8 mouse cellular contexts compared by ENCODE assay signal in genomic region chr14:55659960-55660573, GRCm38 (mm10). TPM values are rescaled to one million over a fixed set of nuclear protein-coding genes. Genes with fewer than 3 reads are reported as not detected.
DNase-seq lines count a peak whose midpoint lies in the region; ATAC-seq and TF ChIP-seq lines count a peak whose summit lies in the region.

Mdp1 (minus strand) TSS chr14:55660508.

- WGBS in hindbrain, embryonic 16.5 days, result under 1% methylated on average over 38 of the region's 39 CpGs
- WGBS in macrophage (ENCODE audit: missing documents), result 1% methylated on average over 39 of the region's 39 CpGs

- peaks cover 7% of the 10 kb centered on the region; the same call in 1 of the 2 replicates for H3K79me2 ChIP-seq in macrophage (ENCODE audit: inconsistent target)

- intact Hi-C loops in gastrocnemius, adult 2 months (cut with DNase I), result no loop called here

- peaks cover 10% of the 10 kb centered on the region for H3K36me3 ChIP-seq in hindbrain, embryonic 16.5 days (ENCODE audit: control insufficient read depth, insufficient read depth, low read length)
- peaks cover 29% of the 10 kb centered on the region for H3K36me3 ChIP-seq in macrophage (ENCODE audit: inconsistent target)

- H3K4me2 ChIP-seq in hindbrain, embryonic 16.5 days (ENCODE audit: low read length), result peak within 1 kb of the TSS; percentile 65

- peak within 1 kb of the TSS; percentile 83 for H3K27ac ChIP-seq in gastrocnemius, adult 2 months
- H3K27ac ChIP-seq in hindbrain, embryonic 16.5 days (ENCODE audit: low read depth, low read length), result peak within 1 kb of the TSS; percentile 88
- peak within 1 kb of the TSS; percentile 54 for H3K27ac ChIP-seq in macrophage

- H3K9me3 ChIP-seq in hindbrain, embryonic 16.5 days (ENCODE audit: control insufficient read depth, low read length), result no peaks in the 10 kb centered on the region

- H3K9ac ChIP-seq in hindbrain, embryonic 16.5 days (ENCODE audit: low read depth, low read length), result peak within 1 kb of the TSS; percentile 78

- no peaks in the 10 kb centered on the region for H3K27me3 ChIP-seq in hindbrain, embryonic 16.5 days (replicated peaks; ENCODE audit: control insufficient read depth, insufficient read depth, low read length)

- TF ChIP-seq CTCF in gastrocnemius, adult 2 months (IDR thresholded peaks at IDR 0.05), result peak; percentile 70

- peak within 1 kb of the TSS; percentile 77 for H3K4me3 ChIP-seq in gastrocnemius, adult 2 months
- peak within 1 kb of the TSS; percentile 69 for H3K4me3 ChIP-seq in hindbrain, embryonic 16.5 days (ENCODE audit: low read length)
- H3K4me3 ChIP-seq in macrophage (ENCODE audit: inconsistent target), result peak within 1 kb of the TSS; percentile 69

- H3K4me1 ChIP-seq in hindbrain, embryonic 16.5 days (ENCODE audit: control insufficient read depth, insufficient read depth, low read depth, low read length), result peaks cover 8% of the 10 kb centered on the region

- ATAC-seq in common myeloid progenitor, adult 5-6 weeks (replicated peaks; ENCODE audit: low read depth, poor library complexity, severe bottlenecking), result peak; percentile 97
- peak; percentile 96 for ATAC-seq in hindbrain, embryonic 16.5 days

- peak; percentile 77 for DNase-seq in adipocyte (ENCODE audit: low spot score)
- DNase-seq in gastrocnemius, adult 2 months, result peak; percentile 87
- DNase-seq in left cerebral cortex, adult 18-20 months (ENCODE audit: low spot score in 2 of 2), result peak; percentile 77 to 88
- peak; percentile 84 for DNase-seq in retina, postnatal 7 days (ENCODE audit: low read depth, low spot score)
- peak; percentile 63 for DNase-seq in urinary bladder, adult 2 months (ENCODE audit: low spot score)

RNA-seq across cellular contexts. Expression of gene Mdp1, which starts in this region (rescaled TPM):
- total RNA-seq in common myeloid progenitor, adult 5-6 weeks (2017), result 26.2 and 28.2 TPM in 2 replicates
- total RNA-seq in gastrocnemius, adult 2 months (2021), result 10 to 100 TPM; 17.4 to 23.8 TPM
- polyA plus RNA-seq in hindbrain, embryonic 16.5 days (2015; fragmentation: Nextera tagmentation; extraction: Ambion mirVana), result 77.2 and 82.8 TPM in 2 replicates
- total RNA-seq in left cerebral cortex, adult 18-20 months (2021), result 10 to 100 TPM; 40.1 to 42.2 TPM
- total RNA-seq in macrophage (2018; cell fraction: chromatin; rRNA removed), result 10 to 100 TPM in 25 of 26 experiments, 1 to 10 TPM in 1; 8.5 to 52.1 (median 28.0) TPM
- 10 to 100 TPM; 14.0 to 38.0 (median 28.9) TPM for total RNA-seq in macrophage (2018; cell fraction: cytosol; rRNA removed)
- 10 to 100 TPM in 25 of 26 experiments, 1 to 10 TPM in 1; 8.1 to 57.2 (median 28.5) TPM for total RNA-seq in macrophage (2018; cell fraction: nucleus; rRNA removed)
- polyA plus RNA-seq in macrophage (2018), result 25.4 to 29.3 TPM (median 26.3 TPM) in 3 replicates
- 37.0 and 42.4 TPM in 2 replicates for polyA plus RNA-seq in urinary bladder, adult 2 months (2012; rRNA removed)

Comparison
In these comparisons a context has a peak if more than half of its experiments do, and no peak if none do; other contexts are left out.
1. Peak in every context shown above with its lines: DNase-seq, ATAC-seq, H3K4me3 ChIP-seq and H3K27ac ChIP-seq.